Mouse (Mus musculus): ENCODE data around the gene Cbx8. TPM values are rescaled to one million over a fixed set of nuclear protein-coding genes. Genes with fewer than 3 reads are reported as not detected.

The Cbx8 gene
- polyA plus RNA-seq (2012; ENCODE audit: low replicate concordance), result 4.2 and 7.3 TPM in 2 replicates

DNA sequence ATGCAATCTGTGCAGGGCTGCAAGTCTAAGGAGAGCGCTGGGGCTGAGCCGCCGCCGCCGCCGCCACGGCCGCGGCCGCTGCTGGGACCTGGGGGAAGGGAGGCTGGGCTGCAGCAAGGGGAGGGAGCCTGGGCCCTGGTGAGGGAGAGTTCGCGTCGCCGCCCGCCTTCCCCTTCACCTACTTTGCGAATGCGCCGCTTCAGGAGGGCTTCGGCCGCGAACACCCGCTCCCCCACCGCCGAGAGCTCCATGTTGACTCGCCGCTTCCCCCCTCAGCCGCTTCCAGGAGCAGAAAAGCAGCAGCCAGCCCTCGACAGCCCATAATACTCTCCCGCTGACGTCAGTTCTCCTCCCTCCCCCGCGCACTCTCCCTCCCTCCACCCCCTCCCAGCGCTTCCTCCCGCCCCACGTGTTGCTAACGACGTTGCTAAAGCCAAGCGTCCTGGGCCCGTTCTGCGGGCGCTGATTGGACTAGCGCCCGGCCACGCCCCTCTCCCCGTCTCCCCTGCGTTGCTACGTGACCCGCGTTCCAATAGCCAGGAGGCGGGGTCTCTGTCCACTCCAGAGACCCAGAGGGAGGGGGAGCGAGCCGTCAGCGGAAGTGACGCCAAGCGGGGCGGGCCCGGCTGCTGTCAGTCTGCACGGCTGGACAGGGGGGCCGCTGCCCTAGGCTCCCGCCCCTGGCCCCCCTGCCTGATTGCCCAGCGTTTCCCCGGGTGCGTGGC is at the start of gene Cbx8:
TSS of gene Cbx8 (minus strand) at position 370 of the 725 bp plus-strand sequence.

DNA sequence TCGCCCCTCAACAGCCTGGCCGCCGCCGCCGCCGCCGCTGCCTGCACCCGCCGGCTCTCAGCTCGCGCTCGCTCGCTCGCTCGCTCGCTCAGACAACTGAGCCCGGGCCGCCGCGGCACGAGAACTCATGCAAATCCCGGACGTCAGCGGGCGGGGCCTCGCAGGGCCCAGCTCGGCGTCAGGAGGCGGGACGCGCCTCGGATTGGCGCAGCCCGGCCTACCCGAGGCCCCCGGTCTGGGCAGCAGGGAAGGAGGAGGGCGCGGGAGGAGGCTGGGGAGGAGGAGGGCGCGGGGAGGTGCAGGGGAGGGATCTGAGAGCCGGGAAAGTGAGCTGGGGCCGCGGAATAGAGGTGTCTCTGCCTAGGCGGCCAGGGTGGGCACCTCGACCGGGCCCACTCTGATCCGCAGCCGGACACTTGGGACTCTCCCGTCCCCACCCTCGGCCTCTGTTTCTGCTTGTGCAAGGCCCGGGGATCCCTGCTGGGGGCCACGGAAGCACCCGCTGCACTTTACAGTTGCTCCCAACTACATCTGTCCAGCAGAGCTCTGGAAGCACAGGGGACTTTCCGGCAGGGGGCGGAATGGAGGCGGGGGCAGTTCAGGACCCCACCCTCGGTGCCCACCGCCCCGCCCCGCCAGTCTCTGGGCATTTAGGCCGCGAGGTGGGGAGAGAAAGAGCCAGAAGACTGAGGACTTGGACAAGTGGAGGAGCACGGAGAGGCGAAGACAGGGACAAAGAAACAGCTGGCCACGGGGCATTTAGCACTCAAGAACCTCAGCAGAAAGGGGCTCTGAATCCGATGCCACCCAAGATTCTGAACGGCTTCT is 45.6 kb upstream of the Cbx8 start, which contains the start of gene Cbx4:
TSS of gene Cbx4 (minus strand) at position 78 of the 828 bp plus-strand sequence.

DNA sequence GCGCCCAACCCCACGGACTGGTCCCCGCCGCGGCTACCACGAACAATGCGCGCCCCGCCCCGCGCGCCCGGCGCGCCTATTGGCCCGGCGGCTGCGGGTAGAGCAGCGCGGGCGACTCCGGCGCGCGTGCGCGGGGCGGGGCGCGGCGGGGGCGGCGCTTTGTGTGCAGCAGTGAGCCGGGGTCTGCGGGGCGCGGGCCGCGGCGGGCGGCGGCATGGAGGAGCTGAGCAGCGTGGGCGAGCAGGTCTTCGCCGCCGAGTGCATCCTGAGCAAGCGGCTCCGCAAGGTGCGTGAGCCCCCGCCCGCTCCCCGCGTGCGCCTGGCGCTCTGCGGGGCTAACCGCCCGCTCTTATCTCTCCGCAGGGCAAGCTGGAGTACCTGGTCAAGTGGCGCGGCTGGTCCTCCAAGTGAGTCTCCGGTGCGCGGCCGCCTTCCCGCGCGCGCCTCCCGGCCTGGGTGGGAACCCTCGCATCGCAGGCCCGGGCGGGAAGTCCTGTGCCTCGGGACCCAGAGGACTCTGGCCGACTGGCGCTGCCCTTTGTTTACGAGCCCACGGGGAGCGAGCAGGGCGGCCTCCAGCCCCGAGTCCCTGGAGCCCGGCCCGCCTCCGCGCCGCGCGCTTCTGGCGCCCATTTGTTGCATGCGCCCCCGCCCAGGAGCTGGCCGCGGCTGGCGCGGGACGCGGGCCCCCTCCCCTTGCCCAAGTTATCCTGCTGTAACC is 17.7 kb downstream of the Cbx8 start, which contains the start of gene Cbx2:
TSS of gene Cbx2 (plus strand) at position 68 of the 721 bp plus-strand sequence.

DNA sequence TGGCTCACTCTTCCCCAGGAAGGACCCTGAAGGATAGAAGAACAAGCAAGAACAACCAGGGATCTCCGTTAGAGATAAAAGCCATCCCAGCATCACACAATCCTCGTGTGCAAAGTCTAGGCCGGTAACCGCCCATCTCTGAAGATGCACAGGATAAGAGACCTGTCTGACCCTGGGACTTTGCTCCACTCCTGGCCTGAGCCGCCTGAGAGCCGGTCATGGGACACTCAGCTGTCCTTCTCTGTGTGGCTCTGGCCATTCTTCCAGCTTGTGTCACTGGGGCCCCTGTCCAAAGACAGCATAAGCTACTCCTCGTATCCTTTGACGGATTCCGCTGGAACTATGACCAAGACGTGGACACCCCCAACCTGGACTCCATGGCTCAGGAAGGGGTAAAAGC is 52.8 kb downstream of the Cbx8 start, which contains the start of gene Enpp7:
TSS of gene Enpp7 (plus strand) at position 190 of the 400 bp plus-strand sequence.

Other genes starting within 250 kb of the Cbx8 start
- gene Rbfox3, start 129.4 kb downstream of the Cbx8 start, polyA plus RNA-seq (2012; ENCODE audit: low replicate concordance), result 0.19 TPM in 1 of 2 replicates, not detected in the other
- 0.15 TPM in 1 of 2 replicates, not detected in the other for gene Enpp7, start 52.8 kb downstream of the Cbx8 start, polyA plus RNA-seq (2012; ENCODE audit: low replicate concordance)
- 1.2 and 1.5 TPM in 2 replicates for gene Cbx2, start 18.0 kb downstream of the Cbx8 start, polyA plus RNA-seq (2012; ENCODE audit: low replicate concordance)
- 23.6 and 73.5 TPM in 2 replicates for gene Cbx4, start 45.3 kb upstream of the Cbx8 start, polyA plus RNA-seq (2012; ENCODE audit: low replicate concordance)
- gene Tbc1d16, start 187.5 kb upstream of the Cbx8 start, polyA plus RNA-seq (2012; ENCODE audit: low replicate concordance), result 1.6 and 2.1 TPM in 2 replicates
- 0.17 and 0.55 TPM in 2 replicates for gene Ccdc40, start 187.6 kb upstream of the Cbx8 start, polyA plus RNA-seq (2012; ENCODE audit: low replicate concordance)
- gene Gaa, start 226.9 kb upstream of the Cbx8 start, polyA plus RNA-seq (2012; ENCODE audit: low replicate concordance), result 41.1 and 120 TPM in 2 replicates

Measured in leukemia stem cell, adult 10-12 weeks (primary cell).